Mouse (Mus musculus): ENCODE results near the gene Nbea. TPM values are rescaled to one million over a fixed set of nuclear protein-coding genes. Genes with fewer than 3 reads are reported as not detected.

The Nbea gene
- polyA plus RNA-seq, 1 experiment, result 1.9 TPM

GRCm38 (mm10) chr3:55612023-55612422 is 571.5 kb downstream of the Nbea start:
- Histone ChIP-seq H3K4me1 (ENCODE audit: control insufficient read depth, insufficient read depth, low read length) (no peaks in the 10 kb centered on the region), H3K4me3 (replicated peaks; ENCODE audit: control insufficient read depth, low read depth, low read length) (no peak overlapping the region), H3K27ac (ENCODE audit: control insufficient read depth, insufficient read depth, low read depth, low read length, poor library complexity) (no peak overlapping the region)
- TF ChIP-seq CTCF (IDR thresholded peaks at IDR 0.05; ENCODE audit: control insufficient read depth, insufficient read depth, low read length) (no peak), POLR2A (IDR thresholded peaks at IDR 0.05; ENCODE audit: borderline replicate concordance, control insufficient read depth, low read depth, low read length) (no peak)
- WGBS, result 51% methylated on average over 5 of the region's 5 CpGs

- TF ChIP-seq POLR2A (IDR thresholded peaks at IDR 0.05; ENCODE audit: borderline replicate concordance, control insufficient read depth, low read depth, low read length) (no peak), CTCF (IDR thresholded peaks at IDR 0.05; ENCODE audit: control insufficient read depth, insufficient read depth, low read length) (no peak)
- WGBS, result 87% methylated on average over 12 of the region's 12 CpGs
- Histone ChIP-seq H3K27ac (ENCODE audit: control insufficient read depth, insufficient read depth, low read depth, low read length, poor library complexity) (no peak overlapping the region), H3K4me3 (replicated peaks; ENCODE audit: control insufficient read depth, low read depth, low read length) (no peak overlapping the region), H3K4me1 (ENCODE audit: control insufficient read depth, insufficient read depth, low read length) (no peaks in the 10 kb centered on the region)
Observed at GRCm38 (mm10) chr3:55610191-55610590, 573.3 kb downstream of the Nbea start.

DNA sequence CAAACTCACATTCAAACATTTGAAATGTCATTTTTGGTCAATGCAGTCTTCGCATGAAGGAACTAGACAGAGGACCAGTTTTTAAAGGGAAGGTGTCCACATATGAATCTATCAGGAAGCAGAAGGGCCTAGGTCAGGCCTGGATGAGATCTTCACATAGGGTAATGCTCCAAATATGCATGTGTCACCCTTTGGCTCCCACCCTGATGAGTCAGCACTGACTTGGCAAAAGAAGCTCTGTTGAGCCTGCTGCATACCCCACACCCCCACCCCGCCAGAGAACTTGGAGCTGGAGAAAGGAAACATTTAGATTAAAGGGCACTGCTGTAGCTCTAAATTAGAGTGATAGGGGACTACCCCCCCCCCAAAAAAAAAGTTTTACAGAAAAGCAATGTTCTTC is 583.2 kb downstream of the Nbea start:
- H3K4me3 ChIP-seq (replicated peaks; ENCODE audit: control insufficient read depth, low read depth, low read length), result no peak overlapping the region
- no peak overlapping the region for H3K27ac ChIP-seq (ENCODE audit: control insufficient read depth, insufficient read depth, low read depth, low read length, poor library complexity)
- WGBS, result 51% methylated on average over 2 of the region's 2 CpGs
- no peaks in the 10 kb centered on the region for H3K4me1 ChIP-seq (ENCODE audit: control insufficient read depth, insufficient read depth, low read length)
- no peak for TF ChIP-seq POLR2A (IDR thresholded peaks at IDR 0.05; ENCODE audit: borderline replicate concordance, control insufficient read depth, low read depth, low read length)
- TF ChIP-seq CTCF (IDR thresholded peaks at IDR 0.05; ENCODE audit: control insufficient read depth, insufficient read depth, low read length), result no peak

- Histone ChIP-seq H3K4me1 (ENCODE audit: control insufficient read depth, insufficient read depth, low read length) (no peaks in the 10 kb centered on the region), H3K4me3 (replicated peaks; ENCODE audit: control insufficient read depth, low read depth, low read length) (no peak overlapping the region), H3K27ac (ENCODE audit: control insufficient read depth, insufficient read depth, low read depth, low read length, poor library complexity) (no peak overlapping the region)
- no peak for TF ChIP-seq CTCF (IDR thresholded peaks at IDR 0.05; ENCODE audit: control insufficient read depth, insufficient read depth, low read length)
- TF ChIP-seq POLR2A (IDR thresholded peaks at IDR 0.05; ENCODE audit: borderline replicate concordance, control insufficient read depth, low read depth, low read length), result no peak
- WGBS, result 77% methylated on average over 17 of the region's 17 CpGs
Observed at GRCm38 (mm10) chr3:55599366-55600085, 584.0 kb downstream of the Nbea start.

DNA sequence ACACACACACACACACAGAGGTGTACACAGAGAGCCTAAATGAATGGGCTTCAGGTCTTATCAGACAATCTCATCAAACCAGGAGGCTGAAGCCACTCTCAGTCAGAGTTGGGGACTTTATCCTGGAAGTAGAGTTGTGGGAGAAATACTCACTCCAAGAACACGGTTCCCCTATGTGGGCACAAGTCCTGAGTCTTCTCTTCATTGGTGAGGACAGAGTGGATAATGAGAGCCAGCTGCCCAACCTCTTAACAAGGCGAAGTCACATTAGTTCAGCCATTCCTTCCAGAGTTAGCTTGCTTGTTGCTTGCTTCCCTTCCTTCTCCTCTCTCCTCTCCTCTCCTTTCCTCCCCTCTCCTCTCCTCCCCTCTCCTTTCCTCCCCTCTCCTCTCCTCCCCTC is 584.8 kb downstream of the Nbea start:
- H3K4me1 ChIP-seq (ENCODE audit: control insufficient read depth, insufficient read depth, low read length), result no peaks in the 10 kb centered on the region
- no peak overlapping the region for H3K27ac ChIP-seq (ENCODE audit: control insufficient read depth, insufficient read depth, low read depth, low read length, poor library complexity)
- TF ChIP-seq CTCF (IDR thresholded peaks at IDR 0.05; ENCODE audit: control insufficient read depth, insufficient read depth, low read length) (no peak), POLR2A (IDR thresholded peaks at IDR 0.05; ENCODE audit: borderline replicate concordance, control insufficient read depth, low read depth, low read length) (no peak)
- WGBS, result 73% methylated on average over 2 of the region's 2 CpGs
- no peak overlapping the region for H3K4me3 ChIP-seq (replicated peaks; ENCODE audit: control insufficient read depth, low read depth, low read length)

- no peaks in the 10 kb centered on the region for H3K4me1 ChIP-seq (ENCODE audit: control insufficient read depth, insufficient read depth, low read length)
- H3K4me3 ChIP-seq (replicated peaks; ENCODE audit: control insufficient read depth, low read depth, low read length), result no peak overlapping the region
- no peak for TF ChIP-seq POLR2A (IDR thresholded peaks at IDR 0.05; ENCODE audit: borderline replicate concordance, control insufficient read depth, low read depth, low read length)
- TF ChIP-seq CTCF (IDR thresholded peaks at IDR 0.05; ENCODE audit: control insufficient read depth, insufficient read depth, low read length), result no peak
- no peak overlapping the region for H3K27ac ChIP-seq (ENCODE audit: control insufficient read depth, insufficient read depth, low read depth, low read length, poor library complexity)
- 75% methylated on average over 5 of the region's 5 CpGs for WGBS
Observed at GRCm38 (mm10) chr3:55593312-55593711, 590.2 kb downstream of the Nbea start.

GRCm38 (mm10) chr3:55590727-55591126 is 592.8 kb downstream of the Nbea start:
- TF ChIP-seq CTCF (IDR thresholded peaks at IDR 0.05; ENCODE audit: control insufficient read depth, insufficient read depth, low read length) (no peak), POLR2A (IDR thresholded peaks at IDR 0.05; ENCODE audit: borderline replicate concordance, control insufficient read depth, low read depth, low read length) (no peak)
- WGBS, result 78% methylated on average over 6 of the region's 6 CpGs
- Histone ChIP-seq H3K4me1 (ENCODE audit: control insufficient read depth, insufficient read depth, low read length) (no peaks in the 10 kb centered on the region), H3K27ac (ENCODE audit: control insufficient read depth, insufficient read depth, low read depth, low read length, poor library complexity) (no peak overlapping the region), H3K4me3 (replicated peaks; ENCODE audit: control insufficient read depth, low read depth, low read length) (no peak overlapping the region)

GRCm38 (mm10) chr3:55590291-55590690 is 593.2 kb downstream of the Nbea start:
- TF ChIP-seq POLR2A (IDR thresholded peaks at IDR 0.05; ENCODE audit: borderline replicate concordance, control insufficient read depth, low read depth, low read length), result no peak
- TF ChIP-seq CTCF (IDR thresholded peaks at IDR 0.05; ENCODE audit: control insufficient read depth, insufficient read depth, low read length), result no peak
- 71% methylated on average over 2 of the region's 2 CpGs for WGBS
- H3K27ac ChIP-seq (ENCODE audit: control insufficient read depth, insufficient read depth, low read depth, low read length, poor library complexity), result no peak overlapping the region
- no peaks in the 10 kb centered on the region for H3K4me1 ChIP-seq (ENCODE audit: control insufficient read depth, insufficient read depth, low read length)
- H3K4me3 ChIP-seq (replicated peaks; ENCODE audit: control insufficient read depth, low read depth, low read length), result no peak overlapping the region

Data from bone marrow, adult 2 months (tissue).